Mouse (Mus musculus): ENCODE results near the gene Camta1.
A peak's percentile ranks its signal among the peaks of the same experiment; 100 is the strongest.

Gene Camta1

GRCm38 (mm10) chr4:151778511-151778910, 83.2 kb downstream of the Camta1 start:
- DNase-seq = peak in 1 of 2 experiments; percentile 32

GRCm38 (mm10) chr4:151777451-151777850, 84.2 kb downstream of the Camta1 start:
- peak in 1 of 2 experiments; percentile 68 for DNase-seq

DNA sequence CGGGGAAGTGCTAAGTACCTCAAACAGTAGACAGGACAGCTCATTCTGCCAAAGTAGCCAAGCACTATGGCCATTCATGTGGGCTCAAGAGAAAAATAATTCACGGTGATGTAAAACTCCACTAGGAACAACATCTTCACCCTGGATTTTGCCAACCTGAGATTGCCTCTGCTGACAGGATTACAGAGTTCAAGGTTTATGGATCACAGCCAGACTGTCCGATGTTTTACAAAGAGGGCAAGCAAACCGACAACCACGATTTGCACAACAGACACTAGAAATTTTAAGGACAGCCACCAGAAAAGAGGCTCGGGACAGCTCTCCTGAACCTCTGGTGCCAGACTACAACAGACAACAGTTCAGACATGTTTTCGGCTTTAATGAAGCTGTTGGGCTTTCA, 86.2 kb downstream of the Camta1 start:
- peak in 1 of 2 experiments; percentile 23 for DNase-seq

- DNase-seq = no peak
These were observed 88.0 kb downstream of the Camta1 start for GRCm38 (mm10) chr4:151773651-151774050.

- no peak for DNase-seq
These were observed 88.7 kb downstream of the Camta1 start for GRCm38 (mm10) chr4:151773007-151773406.

GRCm38 (mm10) chr4:151770697-151771096, 91.0 kb downstream of the Camta1 start:
- no peak for DNase-seq

DNA sequence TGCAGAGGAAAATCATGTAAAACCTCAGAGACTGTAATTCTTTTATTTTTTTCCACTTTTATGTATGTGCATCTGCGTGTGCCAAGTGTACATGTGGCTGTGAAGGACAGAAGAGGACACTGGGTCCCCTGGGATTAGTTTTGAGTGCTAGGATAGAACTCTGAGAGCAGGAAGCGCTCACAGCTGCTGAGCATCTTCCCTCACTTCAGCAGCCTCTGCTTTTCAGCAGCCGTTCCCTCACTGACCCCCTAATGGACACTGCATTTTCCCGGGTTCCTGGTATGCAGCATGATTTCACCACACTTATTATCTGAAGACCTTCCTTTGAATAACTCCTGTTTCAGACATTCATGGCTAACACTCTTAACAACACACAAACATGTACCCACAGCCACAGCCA, 93.9 kb downstream of the Camta1 start:
- no peak for DNase-seq

GRCm38 (mm10) chr4:151767361-151767760, 94.3 kb downstream of the Camta1 start:
- DNase-seq = no peak

GRCm38 (mm10) chr4:151765376-151765775, 96.3 kb downstream of the Camta1 start:
- DNase-seq = no peak

DNA sequence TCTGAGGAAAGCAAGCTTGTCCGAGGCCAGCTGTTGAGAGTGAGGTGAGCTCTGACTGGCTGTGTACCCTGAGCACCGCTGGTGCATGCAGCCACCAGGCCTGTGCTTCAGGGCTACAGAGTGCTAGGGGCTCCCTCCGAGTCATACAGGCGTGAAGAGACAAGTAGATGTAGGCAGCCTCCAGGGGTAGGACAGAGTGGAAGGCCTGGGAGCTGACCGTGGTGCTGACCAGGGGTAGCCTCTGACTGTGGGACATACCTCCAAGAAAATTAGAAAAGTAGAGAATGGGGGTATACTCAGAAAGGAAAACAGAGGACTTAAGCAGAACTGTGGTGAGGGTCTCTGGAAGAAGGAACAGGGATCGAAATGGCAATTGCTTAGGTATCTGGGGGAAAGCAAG, 97.7 kb downstream of the Camta1 start:
- DNase-seq = peak; percentile 50 to 56

DNA sequence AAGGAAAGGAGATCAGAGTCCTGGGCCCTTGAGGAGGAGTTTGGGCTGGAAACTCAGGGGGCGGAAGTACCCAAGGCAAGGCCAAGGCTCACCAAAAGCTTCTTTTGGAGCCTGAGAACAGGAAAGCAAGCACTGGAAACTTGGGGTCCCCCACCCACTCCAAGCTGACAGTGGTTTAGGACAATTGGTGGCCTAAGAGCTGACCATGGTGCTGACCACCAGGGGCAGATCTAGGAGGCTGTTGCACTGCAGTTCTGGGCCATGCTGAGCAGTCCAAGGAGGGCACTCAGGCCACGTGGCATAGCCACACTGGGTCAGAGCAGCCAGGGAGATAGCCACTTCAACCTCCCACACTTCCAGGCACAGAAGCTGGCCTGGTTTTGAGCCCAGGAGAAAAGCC, 102.6 kb downstream of the Camta1 start:
- DNase-seq = no peak

DNA sequence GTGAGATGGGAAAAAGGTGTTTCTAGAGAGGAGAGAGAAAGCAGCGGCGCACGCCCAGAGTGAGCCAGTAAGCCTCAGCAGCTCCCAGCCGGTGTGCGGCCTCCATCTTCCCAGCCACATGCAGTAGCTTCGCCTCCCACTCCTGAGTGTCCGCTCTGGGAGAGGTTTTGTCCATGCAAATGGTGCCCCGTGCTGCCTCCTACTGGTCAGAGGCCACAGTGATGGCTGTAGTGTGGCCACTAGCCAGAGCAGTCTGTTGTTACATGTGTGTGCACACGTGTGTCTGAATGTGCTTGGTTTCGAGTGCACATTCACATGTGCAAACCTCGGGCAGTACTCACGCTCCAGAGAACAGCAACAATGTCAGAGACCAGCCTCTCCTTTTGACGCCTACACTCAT, 103.3 kb downstream of the Camta1 start:
- no peak for DNase-seq

DNA sequence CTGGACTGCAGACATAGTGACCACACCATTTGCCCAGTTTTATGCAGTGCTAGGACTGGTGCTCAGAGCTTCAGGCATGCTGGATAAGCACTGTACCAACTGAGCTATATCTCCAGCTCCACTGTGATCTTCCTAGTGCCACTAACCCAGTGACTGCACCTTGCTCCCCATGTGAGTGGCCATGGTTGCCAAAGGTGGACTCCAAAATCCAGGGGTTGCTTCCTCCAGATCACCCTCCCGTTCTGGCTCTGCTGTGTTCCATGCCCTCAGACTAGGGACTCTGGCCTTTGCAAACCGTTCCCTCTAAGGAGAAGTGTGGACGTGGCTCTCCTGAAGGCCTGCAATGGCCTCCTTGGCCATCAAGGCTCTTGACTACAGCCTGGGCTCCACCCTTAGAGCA, 104.4 kb downstream of the Camta1 start:
- peak; percentile 29 to 76 for DNase-seq

DNA sequence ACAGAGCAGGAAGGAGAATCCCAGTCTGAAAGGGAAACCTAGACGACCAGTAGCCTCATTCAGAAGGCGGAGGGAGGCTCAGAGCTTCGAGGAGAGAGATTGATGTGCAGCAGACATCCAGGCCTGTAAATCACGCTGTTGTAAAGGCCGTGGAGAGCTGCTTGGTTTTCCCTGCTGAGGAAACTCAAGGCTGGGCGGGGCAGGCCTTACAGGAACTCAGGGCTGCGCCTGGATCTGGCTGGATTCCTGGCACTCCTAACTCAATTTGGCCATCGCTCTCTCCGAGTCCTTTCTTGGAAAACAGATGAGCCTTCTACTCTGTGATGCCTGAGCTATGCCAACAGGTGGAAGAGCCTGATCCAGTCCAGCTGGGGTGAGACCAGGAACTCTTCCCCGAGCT, 105.3 kb downstream of the Camta1 start:
- peak; percentile 39 to 47 for DNase-seq

DNA sequence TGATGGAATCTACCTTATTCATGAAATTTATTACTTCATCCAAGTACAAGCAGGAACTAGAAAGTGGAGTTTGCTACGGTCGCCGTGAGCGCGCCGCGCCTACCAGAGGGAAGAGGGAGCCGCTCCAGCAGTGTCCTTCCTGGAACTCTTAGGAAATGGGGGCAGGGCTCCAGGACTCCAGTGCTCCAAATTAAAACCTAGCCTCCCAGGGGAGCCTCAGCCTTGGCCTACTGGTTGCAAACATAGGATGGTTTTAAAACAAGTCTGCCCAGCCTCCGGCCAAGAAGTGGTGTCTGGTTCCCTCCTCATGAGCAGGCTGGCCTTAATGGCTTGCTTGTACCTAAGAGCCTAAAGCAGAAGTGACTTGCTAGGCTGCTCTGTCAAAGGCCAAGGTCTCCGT, 108.4 kb downstream of the Camta1 start:
- peak; percentile 45 to 46 for DNase-seq

DNA sequence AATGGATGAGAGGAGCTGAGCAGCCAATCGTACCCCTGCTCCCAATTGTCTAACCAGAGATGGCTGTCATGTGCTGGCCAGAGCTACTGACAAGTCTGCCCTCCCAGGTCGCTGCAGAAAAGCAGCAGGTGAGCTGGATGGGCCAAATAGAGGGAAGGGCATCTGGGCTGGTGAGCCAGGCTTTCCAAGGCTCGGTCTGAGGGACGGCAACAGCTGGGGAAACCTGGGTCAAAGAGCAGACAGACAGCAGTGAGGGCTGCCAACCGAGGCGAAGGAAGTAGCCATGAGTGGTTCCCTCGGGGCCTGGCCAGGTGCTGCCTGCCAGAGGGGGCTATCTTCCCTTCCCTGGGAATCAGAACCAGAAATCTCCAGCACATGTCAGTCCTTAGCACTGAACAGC, 109.1 kb downstream of the Camta1 start:
- DNase-seq = peak; percentile 41 to 66

GRCm38 (mm10) chr4:151751270-151751945, 110.3 kb downstream of the Camta1 start:
- DNase-seq = no peak

- no peak for DNase-seq
These were observed 114.0 kb downstream of the Camta1 start for GRCm38 (mm10) chr4:151747723-151748122.

DNA sequence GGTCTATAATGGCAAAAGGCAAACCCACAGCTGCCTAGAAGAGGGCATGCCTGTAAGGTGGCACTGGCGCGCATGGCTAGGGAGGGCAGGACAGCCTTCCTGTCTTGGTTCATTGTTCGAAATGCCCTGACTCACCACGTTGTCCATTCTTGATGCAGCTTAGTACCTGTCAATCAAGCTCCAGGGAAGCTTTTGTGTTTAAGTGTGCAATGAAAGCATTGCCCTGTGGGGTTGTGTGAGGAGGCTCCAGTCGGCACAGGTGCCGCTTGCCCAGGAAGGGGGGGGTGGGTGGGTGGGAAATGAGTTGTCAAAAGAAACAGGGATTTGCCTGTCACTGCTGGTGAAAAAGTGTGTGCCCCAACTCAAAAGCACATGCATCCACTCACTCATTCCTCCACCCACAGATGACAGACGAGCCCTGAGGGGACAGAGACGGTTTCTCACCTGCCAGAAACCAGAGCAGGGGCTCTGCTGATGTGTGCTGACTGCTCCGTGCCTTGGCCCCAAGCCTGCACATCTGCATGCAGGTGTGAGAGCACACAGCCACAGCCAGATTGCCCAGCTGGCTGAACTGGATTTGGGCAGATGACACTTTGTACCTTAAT, 115.6 kb downstream of the Camta1 start:
- no peak for DNase-seq

GRCm38 (mm10) chr4:151741249-151742137, 120.2 kb downstream of the Camta1 start:
- DNase-seq = peak in 1 of 2 experiments; percentile 18

DNA sequence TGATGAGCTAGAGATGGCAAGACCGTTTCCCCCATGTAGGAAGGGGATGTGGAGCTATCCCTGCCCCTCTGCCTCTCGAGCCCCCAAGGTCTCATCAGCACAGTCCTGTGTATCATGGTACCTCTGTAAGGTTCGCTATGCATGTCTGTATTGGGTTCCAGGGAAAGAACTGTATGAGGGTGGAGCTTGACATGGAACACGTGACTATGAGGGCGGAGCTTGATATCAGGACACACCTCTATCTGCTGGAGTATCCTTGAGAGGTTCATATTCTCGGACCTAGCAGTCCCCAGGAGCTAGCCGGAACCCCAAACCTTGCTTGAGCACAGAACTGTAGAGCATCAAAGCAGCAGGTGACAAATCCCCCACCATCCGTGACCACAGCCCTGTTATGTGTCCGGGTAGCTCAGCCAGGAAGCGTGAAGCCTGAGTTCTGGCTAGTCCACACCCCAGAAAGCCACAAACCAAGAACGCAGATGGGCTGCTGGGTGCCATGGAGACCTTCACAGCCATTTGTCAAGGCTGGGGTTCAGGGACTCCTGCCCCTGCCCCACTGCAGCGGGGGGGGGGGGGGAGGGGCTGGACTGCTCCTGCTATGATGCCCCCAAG, 122.2 kb downstream of the Camta1 start:
- DNase-seq = peak in 1 of 2 experiments; percentile 18

DNA sequence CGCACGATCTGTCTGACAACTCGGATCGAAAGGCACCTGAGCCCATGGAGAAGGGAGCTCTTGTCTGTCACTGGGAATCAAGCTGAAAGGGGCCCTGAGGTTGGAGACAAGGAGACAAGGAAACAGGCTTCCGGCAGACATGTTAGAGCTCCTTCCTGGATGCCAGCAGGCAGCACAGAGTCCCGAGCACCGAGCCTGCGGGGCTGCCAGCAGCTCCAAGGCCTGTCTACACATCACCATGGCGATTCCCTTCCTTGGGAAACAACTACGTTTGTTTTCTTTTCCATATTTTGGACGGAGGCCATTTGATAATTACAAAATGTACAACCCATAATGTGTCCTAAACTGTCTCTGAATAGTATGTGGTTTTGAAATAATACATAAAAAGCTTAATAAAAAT, 122.8 kb downstream of the Camta1 start:
- DNase-seq = peak in 1 of 2 experiments; percentile 21

DNA sequence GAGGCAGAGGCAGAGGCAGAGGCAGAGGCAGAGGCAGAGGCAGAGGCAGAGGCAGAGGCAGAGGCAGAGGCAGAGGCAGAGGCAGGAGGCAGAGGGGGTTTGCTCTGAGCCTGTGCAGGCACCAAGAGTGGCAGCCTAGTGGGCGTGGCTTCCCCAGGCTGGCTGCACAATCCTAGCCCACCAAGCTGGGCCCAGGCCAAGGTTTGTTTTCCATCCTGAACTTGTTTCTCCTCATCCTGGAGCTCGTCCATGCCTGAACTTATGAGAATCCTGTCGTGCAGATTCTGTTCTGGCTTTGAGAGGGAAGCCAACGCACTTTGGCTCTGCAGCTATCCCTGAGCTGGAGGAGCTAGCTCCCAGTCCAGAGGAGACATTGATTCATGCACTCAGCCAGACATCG, 123.4 kb downstream of the Camta1 start:
- peak in 1 of 2 experiments; percentile 32 for DNase-seq

All from kidney, postnatal 25 days (tissue).